Mouse (Mus musculus) intestine, embryonic 14.5 days (tissue): ENCODE results near the gene 9130019O22Rik. TPM values are rescaled to one million over a fixed set of nuclear protein-coding genes. Genes with fewer than 3 reads are reported as not detected.

Source experiments
- ATAC-seq: fragments of 200-750 bp; cut with Nextera tagmentation; replicated peaks from 2 replicates; pipeline ENCODE4 v1.8.0; 2017; ENCODE audit warnings: low read depth, moderate number of reproducible peaks, moderate TSS enrichment, moderate library complexity; ENCODE audit not compliant: low FRiP score, low TSS enrichment
- DNase-seq: peaks from one replicate; pipeline ENCODE4 v3.0.0-alpha.2; 2018; ENCODE audit warnings: low spot score
- H3K27ac ChIP-seq: fragments of 300-500 bp; sonication (generic); 2 replicates; pipeline ENCODE4 v1.5.1; 2014; ENCODE audit warnings: low read depth, mild to moderate bottlenecking, control low read depth
- H3K27me3 ChIP-seq: fragments of 300-500 bp; sonication (generic); replicated peaks from 2 replicates; pipeline ENCODE4 v1.6.1; 2014; ENCODE audit warnings: low read length, control low read depth; ENCODE audit not compliant: control insufficient read depth, insufficient read depth
- H3K36me3 ChIP-seq: fragments of 300-500 bp; sonication (generic); 2 replicates; pipeline ENCODE4 v1.6.1; 2014; ENCODE audit warnings: low read length, control low read depth; ENCODE audit not compliant: control insufficient read depth, insufficient read depth
- H3K4me1 ChIP-seq: fragments of 300-500 bp; sonication (generic); replicated peaks from 2 replicates; pipeline ENCODE4 v1.6.1; 2014; ENCODE audit warnings: low read length, control low read depth, mixed read lengths; ENCODE audit not compliant: control insufficient read depth, insufficient read depth
- H3K4me2 ChIP-seq: fragments of 300-500 bp; sonication (generic); 2 replicates; pipeline ENCODE4 v1.6.1; 2014; ENCODE audit warnings: low read length
- H3K4me3 ChIP-seq: fragments of 300-500 bp; sonication (generic); 2 replicates; pipeline ENCODE4 v1.5.1; 2014; ENCODE audit warnings: low read depth, low read length, control low read depth, mixed read lengths
- H3K9ac ChIP-seq: fragments of 300-500 bp; sonication (generic); 2 replicates; pipeline ENCODE4 v1.6.1; 2014; ENCODE audit warnings: mild to moderate bottlenecking, low read length
- H3K9me3 ChIP-seq: fragments of 300-500 bp; sonication (generic); 2 replicates; pipeline ENCODE4 v1.6.1; 2016; ENCODE audit warnings: low read length, control low read depth; ENCODE audit not compliant: control insufficient read depth
- WGBS: fragments of 180-500 bp; shearing (Covaris S2); extraction: QIAGEN DNeasy Blood & Tissue Kit; methylation state at CpG from one replicate; pipeline ENCODE4 v1.1.7; 2014; 5-methylcytosine and 5-hydroxymethylcytosine counted together
- polyA plus RNA-seq: library from polyadenylated mRNA; unstranded; fragments of >200 nt; fragmentation: Nextera tagmentation; extraction: Ambion mirVana; gene quantifications from 2 replicates; pipeline ENCODE4 v1.2.1, GENCODE M21; 2014

The 9130019O22Rik gene
- 6.2 and 7.4 TPM in 2 replicates for polyA plus RNA-seq

GRCm38 (mm10) chr7:127386641-127387392, at the start of gene 9130019O22Rik:
9130019O22Rik (minus strand) TSS chr7:127387166.
- H3K4me3 ChIP-seq = peak within 1 kb of the TSS; percentile 60
- no peaks in the 10 kb centered on the region for H3K9me3 ChIP-seq
- H3K4me2 ChIP-seq = peak within 1 kb of the TSS; percentile 57
- ATAC-seq (peak; percentile 93), DNase-seq (peak; percentile 83)
- peak within 1 kb of the TSS; percentile 63 for H3K9ac ChIP-seq
- no peaks in the 10 kb centered on the region for H3K4me1 ChIP-seq
- H3K27me3 ChIP-seq = no peaks in the 10 kb centered on the region
- peaks cover 15% of the 10 kb centered on the region for H3K36me3 ChIP-seq
- WGBS = 11% methylated on average over 38 of the region's 38 CpGs
- H3K27ac ChIP-seq = no peak within 1 kb of the TSS

GRCm38 (mm10) chr7:127435206-127435605, 48.2 kb upstream of the 9130019O22Rik start:
- H3K4me1 ChIP-seq = no peaks in the 10 kb centered on the region
- no peak overlapping the region for H3K27ac ChIP-seq
- H3K9me3 ChIP-seq = no peaks in the 10 kb centered on the region
- WGBS = 94% methylated on average over 4 of the region's 4 CpGs
- H3K27me3 ChIP-seq = no peaks in the 10 kb centered on the region
- no peak for ATAC-seq
- H3K4me2 ChIP-seq = no peak overlapping the region
- no peaks in the 10 kb centered on the region for H3K36me3 ChIP-seq
- no peak overlapping the region for H3K4me3 ChIP-seq
- no peak for DNase-seq
- H3K9ac ChIP-seq = no peak overlapping the region

- ATAC-seq = no peak
- Histone ChIP-seq H3K4me2 (no peak overlapping the region), H3K4me1 (no peaks in the 10 kb centered on the region; the same call in 1 of the 2 replicates), H3K4me3 (no peak overlapping the region), H3K9ac (no peak overlapping the region), H3K9me3 (no peaks in the 10 kb centered on the region), H3K27ac (no peak overlapping the region), H3K27me3 (peaks cover 9% of the 10 kb centered on the region; the same call in 1 of the 2 replicates), H3K36me3 (no peaks in the 10 kb centered on the region)
- WGBS = 73% methylated on average over 3 of the region's 3 CpGs
- no peak for DNase-seq
Measured at GRCm38 (mm10) chr7:127426354-127426753, 39.4 kb upstream of the 9130019O22Rik start.

DNA sequence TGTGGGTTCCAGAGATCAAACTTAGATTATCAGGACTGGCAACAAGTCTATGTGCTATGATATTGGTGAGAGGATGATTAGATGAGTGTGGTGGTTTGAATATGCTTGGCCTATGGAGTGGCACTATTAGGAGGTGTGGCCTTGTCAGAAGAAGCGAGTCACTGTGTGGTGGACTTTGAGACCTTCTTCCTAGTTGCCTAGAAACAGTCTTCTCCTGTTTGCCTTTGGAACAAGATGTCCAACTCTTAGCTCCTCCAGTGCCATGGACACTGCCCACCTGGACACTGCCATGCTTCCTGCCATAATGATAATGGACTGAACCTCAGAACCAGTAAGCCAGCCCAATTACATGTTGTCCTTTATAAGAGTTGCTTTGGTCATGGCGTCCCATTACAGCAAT, 38.9 kb upstream of the 9130019O22Rik start:
- H3K27ac ChIP-seq = no peak overlapping the region
- 71% methylated on average over 2 of the region's 2 CpGs for WGBS
- peaks cover 4% of the 10 kb centered on the region; the same call in 1 of the 2 replicates for H3K4me1 ChIP-seq

GRCm38 (mm10) chr7:127425291-127425690, 38.3 kb upstream of the 9130019O22Rik start:
- peaks cover 9% of the 10 kb centered on the region; the same call in 1 of the 2 replicates for H3K27me3 ChIP-seq
- WGBS = 83% methylated on average over 3 of the region's 3 CpGs
- H3K4me1 ChIP-seq = peaks cover 4% of the 10 kb centered on the region; the same call in 1 of the 2 replicates
- no peak for ATAC-seq
- no peak for DNase-seq
- H3K36me3 ChIP-seq = no peaks in the 10 kb centered on the region
- H3K4me2 ChIP-seq = no peak overlapping the region
- no peaks in the 10 kb centered on the region for H3K9me3 ChIP-seq
- no peak overlapping the region for H3K9ac ChIP-seq
- no peak overlapping the region for H3K4me3 ChIP-seq
- no peak overlapping the region for H3K27ac ChIP-seq

More for the DNA sequence above, 38.9 kb upstream of the 9130019O22Rik start:
- no peak overlapping the region for H3K4me2 ChIP-seq
- no peak overlapping the region for H3K4me3 ChIP-seq
- H3K36me3 ChIP-seq = no peaks in the 10 kb centered on the region
- DNase-seq = no peak
- H3K27me3 ChIP-seq = peaks cover 9% of the 10 kb centered on the region; the same call in 1 of the 2 replicates
- no peaks in the 10 kb centered on the region for H3K9me3 ChIP-seq
- no peak for ATAC-seq
- no peak overlapping the region for H3K9ac ChIP-seq

- Histone ChIP-seq H3K9ac (no peak overlapping the region), H3K27ac (no peak overlapping the region), H3K4me3 (peak overlapping the region; percentile 74), H3K36me3 (peaks cover 13% of the 10 kb centered on the region; the same call in 1 of the 2 replicates), H3K9me3 (no peaks in the 10 kb centered on the region), H3K27me3 (peaks cover 9% of the 10 kb centered on the region; the same call in 1 of the 2 replicates), H3K4me2 (peak overlapping the region; percentile 93), H3K4me1 (peaks cover 4% of the 10 kb centered on the region; the same call in 1 of the 2 replicates)
- WGBS = 3% methylated on average over 15 of the region's 15 CpGs
- ATAC-seq = peak; percentile 41; the same call in 1 of the 2 replicates
- DNase-seq = peak; percentile 55
Measured at GRCm38 (mm10) chr7:127422247-127422646, 35.3 kb upstream of the 9130019O22Rik start.

DNA sequence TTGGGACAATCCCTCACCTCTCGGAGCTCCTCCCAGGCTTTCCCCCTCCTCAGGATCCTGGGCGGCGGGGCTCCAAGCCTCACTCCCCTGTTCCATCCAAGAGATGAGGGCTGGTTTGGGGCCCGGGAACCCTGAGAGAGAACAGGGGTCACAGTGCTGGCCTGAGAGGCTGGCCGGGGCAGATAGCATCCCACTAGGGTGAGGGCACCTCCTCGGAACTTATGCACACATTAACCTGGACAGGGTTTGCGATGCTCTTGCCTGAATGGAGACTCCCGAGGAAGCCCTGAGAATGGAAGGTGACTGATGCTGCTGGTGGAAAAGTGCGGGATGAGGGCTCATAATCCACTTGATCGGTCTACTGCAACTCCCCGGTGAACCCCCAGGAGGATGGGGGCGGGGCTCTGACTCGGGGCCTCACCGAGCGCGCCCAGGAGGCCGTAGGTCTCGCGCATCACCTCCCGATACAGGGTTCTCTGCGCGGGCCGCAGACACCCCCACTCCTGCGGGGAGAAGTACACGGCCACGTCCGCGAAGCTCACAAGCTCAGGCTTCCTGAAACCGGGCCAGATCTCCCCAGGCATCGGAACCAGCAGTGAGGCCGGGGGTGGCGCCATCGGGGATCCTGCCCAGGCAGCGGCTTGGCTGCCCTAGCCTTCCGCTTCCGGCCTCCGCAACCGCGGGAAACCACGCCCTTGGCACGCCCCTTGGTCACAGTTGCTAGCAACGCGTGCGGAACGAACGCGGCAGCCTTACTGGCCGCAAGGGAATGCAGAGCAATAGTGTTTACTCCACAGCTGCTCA, 34.6 kb upstream of the 9130019O22Rik start, which contains the start of gene Zfp688:
Gene Zfp688 (minus strand): TSS at position 681 of the 804 bp plus-strand sequence.
- peak; percentile 95 for ATAC-seq
- Histone ChIP-seq H3K9me3 (no peaks in the 10 kb centered on the region), H3K9ac (peak within 1 kb of the TSS; percentile 71), H3K4me3 (peak within 1 kb of the TSS; percentile 74), H3K27me3 (peaks cover 9% of the 10 kb centered on the region; the same call in 1 of the 2 replicates), H3K4me1 (peaks cover 4% of the 10 kb centered on the region; the same call in 1 of the 2 replicates), H3K36me3 (peaks cover 13% of the 10 kb centered on the region; the same call in 1 of the 2 replicates), H3K27ac (no peak within 1 kb of the TSS), H3K4me2 (peak within 1 kb of the TSS; percentile 93)
- peak; percentile 98 for DNase-seq
- WGBS = under 1% methylated on average over 46 of the region's 48 CpGs

GRCm38 (mm10) chr7:127411418-127411817, 24.5 kb upstream of the 9130019O22Rik start:
- Histone ChIP-seq H3K4me1 (no peaks in the 10 kb centered on the region; the same call in 1 of the 2 replicates), H3K9ac (no peak overlapping the region), H3K4me2 (no peak overlapping the region), H3K4me3 (no peak overlapping the region), H3K27ac (no peak overlapping the region), H3K9me3 (no peaks in the 10 kb centered on the region), H3K27me3 (no peaks in the 10 kb centered on the region), H3K36me3 (no peaks in the 10 kb centered on the region)
- ATAC-seq = no peak
- WGBS = 79% methylated on average over 2 of the region's 2 CpGs
- no peak for DNase-seq
